Mouse (Mus musculus) spleen, postnatal 10 days (tissue): Measurements from ENCODE around the gene Krtap1-3.
"Not testable (repeated sequence)": the region's sequence is repeated elsewhere in the genome, so short reads cannot be mapped to it uniquely, and the experiment has no call there.

Experiments
- DNase-seq, 2 experiments: peaks; one replicate each; pipeline ENCODE4 v3.0.0; 2021 to 2022; ENCODE audit warnings: low spot score in 2 of 2

The Krtap1-3 gene

GRCm38 (mm10) chr11:99590981-99591380, at the start of gene Krtap1-3:
Gene Krtap1-3 (minus strand): TSS chr11:99591339.
- no peak for DNase-seq

GRCm38 (mm10) chr11:99640926-99641325, 49.8 kb upstream of the Krtap1-3 start:
- DNase-seq = no peak

- no peak for DNase-seq
These were observed 45.9 kb upstream of the Krtap1-3 start for GRCm38 (mm10) chr11:99637086-99637485.

- no peak for DNase-seq
These were observed 43.6 kb upstream of the Krtap1-3 start, which contains the start of gene Krtap4-2 for GRCm38 (mm10) chr11:99634653-99635134. Gene Krtap4-2 (minus strand): TSS chr11:99635084.

GRCm38 (mm10) chr11:99633293-99633692, 42.2 kb upstream of the Krtap1-3 start:
- DNase-seq = no peak

GRCm38 (mm10) chr11:99630890-99631289, 39.8 kb upstream of the Krtap1-3 start:
- DNase-seq = no peak

GRCm38 (mm10) chr11:99628138-99628537, 37.0 kb upstream of the Krtap1-3 start, which contains the start of gene Krtap4-1:
Gene Krtap4-1 (minus strand): TSS chr11:99628238.
- no peak for DNase-seq

GRCm38 (mm10) chr11:99620335-99620734, 29.2 kb upstream of the Krtap1-3 start, which contains the start of gene Gm11562:
Gene Gm11562 (minus strand): TSS chr11:99620435.
- no peak for DNase-seq

GRCm38 (mm10) chr11:99614796-99615363, 23.7 kb upstream of the Krtap1-3 start, which contains the start of gene Krtap2-4:
Gene Krtap2-4 (minus strand): TSS chr11:99614846.
- no peak for DNase-seq

- DNase-seq = not testable (repeated sequence)
These were observed 18.9 kb upstream of the Krtap1-3 start, which contains the start of gene Gm11937 for GRCm38 (mm10) chr11:99610089-99610488. Gene Gm11937 (minus strand): TSS chr11:99610189.

GRCm38 (mm10) chr11:99609126-99609525, 18.0 kb upstream of the Krtap1-3 start:
- no peak for DNase-seq

- not testable (repeated sequence) for DNase-seq
These were observed 12.1 kb upstream of the Krtap1-3 start, which contains the start of gene Gm11938 for GRCm38 (mm10) chr11:99603208-99603607. Gene Gm11938 (minus strand): TSS chr11:99603308.

- DNase-seq = not testable (repeated sequence)
These were observed 6.6 kb upstream of the Krtap1-3 start, which contains the start of gene Krtap9-3 for GRCm38 (mm10) chr11:99597742-99598141. Gene Krtap9-3 (minus strand): TSS chr11:99598105.

- no peak for DNase-seq
These were observed 6.0 kb downstream of the Krtap1-3 start for GRCm38 (mm10) chr11:99585096-99585495.

- DNase-seq = no peak
These were observed 7.9 kb downstream of the Krtap1-3 start, which contains the start of gene Krtap1-4 for GRCm38 (mm10) chr11:99583245-99583704. Gene Krtap1-4 (minus strand): TSS chr11:99583654.

- DNase-seq = no peak
These were observed 9.6 kb downstream of the Krtap1-3 start for GRCm38 (mm10) chr11:99581564-99581963.

- DNase-seq = no peak
These were observed 10.1 kb downstream of the Krtap1-3 start for GRCm38 (mm10) chr11:99581051-99581450.

GRCm38 (mm10) chr11:99580636-99581035, 10.5 kb downstream of the Krtap1-3 start, which contains the start of gene Krtap1-5:
Gene Krtap1-5 (minus strand): TSS chr11:99581016.
- DNase-seq = no peak

- DNase-seq = peak; percentile 16 to 61
These were observed 17.0 kb downstream of the Krtap1-3 start for GRCm38 (mm10) chr11:99574106-99574505.

- no peak for DNase-seq
These were observed 18.0 kb downstream of the Krtap1-3 start for GRCm38 (mm10) chr11:99573164-99573563.

GRCm38 (mm10) chr11:99566530-99566929, 24.6 kb downstream of the Krtap1-3 start, which contains the start of gene Krtap3-1:
Gene Krtap3-1 (minus strand): TSS chr11:99566630.
- DNase-seq = no peak

- no peak for DNase-seq
These were observed 28.6 kb downstream of the Krtap1-3 start for GRCm38 (mm10) chr11:99562580-99562979.

GRCm38 (mm10) chr11:99559366-99559765, 31.8 kb downstream of the Krtap1-3 start, which contains the start of gene Gm11939:
Gene Gm11939 (minus strand): TSS chr11:99559466.
- DNase-seq = no peak
